Mouse (Mus musculus) embryo, embryonic 10 days (tissue): ENCODE data around the gene Slc17a9.
"Not testable (repeated sequence)": the region's sequence is repeated elsewhere in the genome, so short reads cannot be mapped to it uniquely, and the experiment has no call there.

ENCODE experiments used
- DNase-seq: peaks from one replicate; pipeline ENCODE4 v3.0.0-alpha.2; 2015; ENCODE audit warnings: low spot score

The Slc17a9 gene

GRCm38 (mm10) chr2:180710276-180711155 is 14.5 kb upstream of the Slc17a9 start:
- peak; percentile 12 for DNase-seq

- DNase-seq = no peak
Observed at GRCm38 (mm10) chr2:180711527-180711926, 13.5 kb upstream of the Slc17a9 start.

- no peak for DNase-seq
Observed at GRCm38 (mm10) chr2:180712037-180712689, 12.9 kb upstream of the Slc17a9 start.

GRCm38 (mm10) chr2:180722748-180723147 is 2.3 kb upstream of the Slc17a9 start:
- not testable (repeated sequence) for DNase-seq

GRCm38 (mm10) chr2:180723865-180724264 is 1.2 kb upstream of the Slc17a9 start:
- DNase-seq = no peak

DNA sequence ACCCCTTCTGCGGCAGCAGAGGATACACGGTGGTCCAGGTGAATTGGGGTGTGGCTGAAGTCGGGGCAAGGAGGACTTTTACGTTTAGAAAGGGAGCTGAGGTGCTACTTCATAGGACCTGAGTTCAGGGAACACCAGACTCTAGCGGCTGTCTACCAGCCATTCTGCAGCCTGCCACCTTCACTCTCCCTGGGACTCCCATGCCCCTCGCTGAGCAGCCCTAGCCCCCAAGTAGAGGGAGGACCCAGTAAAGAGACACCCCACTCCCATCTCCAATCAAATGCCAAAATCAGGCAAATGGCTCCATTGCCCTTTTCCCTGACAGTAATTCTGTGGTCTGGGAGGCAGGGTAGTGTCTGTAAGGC is 333 bp downstream of the Slc17a9 start:
- no peak for DNase-seq

- DNase-seq = no peak
Observed at GRCm38 (mm10) chr2:180725856-180726629, 980 bp downstream of the Slc17a9 start.

GRCm38 (mm10) chr2:180726658-180727442 is 1.8 kb downstream of the Slc17a9 start:
- DNase-seq = no peak

DNA sequence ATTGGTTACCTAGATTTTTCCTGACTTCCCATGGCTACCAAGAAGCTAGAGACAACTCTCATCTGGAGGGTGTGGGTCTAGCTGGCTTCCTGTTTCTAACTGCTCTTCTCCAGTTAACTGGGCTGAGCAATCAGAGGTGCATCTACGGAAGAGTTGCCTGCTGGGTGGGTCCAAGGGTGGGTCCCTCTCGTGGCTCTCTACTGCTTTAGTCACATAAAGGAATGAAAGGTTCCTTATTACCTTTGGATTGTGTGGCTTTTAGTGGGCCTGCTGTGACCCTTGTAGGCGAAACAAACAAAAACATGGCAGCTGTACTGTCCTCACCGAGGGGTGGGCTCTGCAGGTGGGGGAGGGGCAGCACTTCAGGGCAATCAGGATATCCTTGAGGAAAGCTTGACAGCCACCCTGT is 2.6 kb downstream of the Slc17a9 start:
- DNase-seq = no peak

- no peak for DNase-seq
Observed at GRCm38 (mm10) chr2:180731036-180731435, 6.0 kb downstream of the Slc17a9 start.

- no peak for DNase-seq
Observed at GRCm38 (mm10) chr2:180731984-180732383, 6.9 kb downstream of the Slc17a9 start.

GRCm38 (mm10) chr2:180735232-180735631 is 10.2 kb downstream of the Slc17a9 start:
- no peak for DNase-seq

DNA sequence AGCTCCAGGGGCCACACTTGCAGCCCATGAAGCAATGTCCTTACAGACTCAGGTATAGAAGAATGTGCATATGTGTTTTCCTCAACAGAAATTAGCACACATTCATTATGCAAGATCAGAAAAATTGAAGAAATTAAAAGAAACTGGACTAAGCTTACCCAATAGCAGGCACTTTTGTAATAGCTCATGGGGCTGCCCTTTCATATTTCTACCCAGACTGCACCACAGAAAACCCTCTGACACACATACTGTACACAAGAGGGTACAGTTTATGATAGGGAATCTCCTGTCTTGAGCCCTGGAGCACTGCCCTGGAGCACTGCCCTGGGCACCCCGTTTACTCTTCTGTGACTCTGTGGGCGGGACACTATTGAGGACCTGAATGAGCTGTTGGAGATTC is 12.9 kb downstream of the Slc17a9 start:
- no peak for DNase-seq

GRCm38 (mm10) chr2:180740349-180740748 is 15.3 kb downstream of the Slc17a9 start:
- no peak for DNase-seq

GRCm38 (mm10) chr2:180741421-180741820 is 16.4 kb downstream of the Slc17a9 start:
- DNase-seq = no peak

DNA sequence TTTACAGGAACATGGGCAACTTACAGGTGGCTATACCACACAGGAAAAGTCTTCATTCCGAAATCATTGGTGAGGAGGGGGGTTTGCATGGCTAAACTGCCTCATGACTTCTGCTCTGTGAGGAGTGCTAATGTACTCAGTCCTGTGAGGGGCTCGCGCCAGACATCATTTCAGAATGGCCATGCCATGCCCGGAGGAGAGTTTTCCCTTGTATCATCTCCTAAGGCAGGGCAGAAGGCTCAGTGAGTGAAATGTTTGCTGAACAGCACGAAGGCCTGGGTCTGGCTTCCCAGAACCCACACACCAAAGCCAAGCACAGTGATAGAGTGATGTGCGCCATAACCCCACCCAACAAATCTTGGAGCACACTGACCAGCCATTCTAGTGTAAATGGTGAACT is 17.8 kb downstream of the Slc17a9 start:
- no peak for DNase-seq

DNA sequence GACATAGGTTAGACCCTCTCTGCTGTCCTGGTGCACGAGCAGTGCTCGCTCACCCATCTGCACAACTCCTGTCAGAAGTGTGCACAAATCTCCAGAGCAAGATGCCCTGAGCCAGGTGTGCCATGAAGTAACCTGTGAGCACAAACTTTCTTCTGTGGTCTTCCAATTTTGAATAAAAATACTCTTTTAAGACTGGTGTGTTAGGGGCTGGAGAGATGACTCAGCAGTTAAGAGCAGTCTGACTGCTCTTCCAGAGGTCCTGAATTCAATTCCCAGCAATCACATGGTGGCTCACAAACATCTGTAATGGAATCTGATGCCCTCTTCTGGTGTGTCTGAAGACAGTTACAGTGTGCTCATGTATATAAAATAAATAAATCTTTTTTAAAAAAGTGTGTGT is 18.3 kb downstream of the Slc17a9 start:
- DNase-seq = no peak

- peak; percentile 90 for DNase-seq
Observed at GRCm38 (mm10) chr2:180745248-180745927, 20.3 kb downstream of the Slc17a9 start.

- DNase-seq = no peak
Observed at GRCm38 (mm10) chr2:180746569-180747192, 21.6 kb downstream of the Slc17a9 start.

- DNase-seq = no peak
Observed at GRCm38 (mm10) chr2:180748904-180749303, 23.8 kb downstream of the Slc17a9 start.
